ENCODE assay signal across 20 mouse cellular contexts in genomic region chr19:29164528-29165166, GRCm38 (mm10).
DNase-seq lines count a peak whose midpoint lies in the region; ATAC-seq lines count a peak whose summit lies in the region.
"Had no signal": no experiment of that assay in that cellular context is flagged by ENCODE, and none has a peak within 500 bp of the region (broad histone marks: within the 10 kb centered on the region; RNA-seq: fewer than 3 reads in every experiment).

No protein-coding gene starts in this region.

- peak; percentile 68 for ATAC-seq in erythroblast, adult 5-6 weeks (replicated peaks; ENCODE audit: low FRiP score, poor library complexity, severe bottlenecking)
- ATAC-seq in megakaryocyte, adult 5-6 weeks (ENCODE audit: poor library complexity, severe bottlenecking): no peak

- peak; percentile 23 for DNase-seq in heart, adult 11 months
- DNase-seq in heart, adult 8-10 months (ENCODE audit: low spot score): no peak
- DNase-seq in retina, postnatal 1 day: peak; percentile 31
- DNase-seq in retina, embryonic 14.5 days (ENCODE audit: low spot score): no peak
- DNase-seq in adrenal gland, adult 18-20 months (ENCODE audit: low spot score in 2 of 2): no peak
- DNase-seq: adrenal gland, postnatal 36 days; B cell, adult 2 months; cerebellum, adult 18-20 months; cerebellum, postnatal 14 days; embryo, embryonic 11 days; heart, adult 18-20 months; heart, postnatal 14 days; kidney, adult 11 months; kidney, postnatal 4 days; liver, embryonic 13.5 days; lung, postnatal 4 days; right cerebral cortex, postnatal 4 days; thymus, postnatal 25 days had no signal

Comparison
In these comparisons a context has a peak if more than half of its experiments do, and no peak if none do; other contexts are left out.
1. DNase-seq: peak in heart, adult 11 months (single experiment) and retina, postnatal 1 day (single experiment); none in heart, adult 8-10 months (single experiment), retina, embryonic 14.5 days (single experiment) and adrenal gland, adult 18-20 months (0 of 2).